Mouse (Mus musculus) C2C12 (cell line): Measurements from ENCODE around the gene Pex12.

Experiments
- CTCF ChIP-seq: IDR thresholded peaks from one replicate; pipeline ENCODE4 v1.5.1; 2011; ENCODE audit not compliant: control insufficient read depth, insufficient read depth, insufficient read length
- MAX ChIP-seq: IDR thresholded peaks from one replicate; pipeline ENCODE4 v1.6.1; 2011; ENCODE audit warnings: mild to moderate bottlenecking, control low read depth

GRCm38 (mm10) chr11:83286566-83286965 lies 15.8 kb downstream of the Pex12 start, which contains the start of gene Slfn14:
- TF ChIP-seq CTCF: no peak
- TF ChIP-seq MAX: no peak
